Mouse (Mus musculus): ENCODE data around the gene Gm6401. TPM values are rescaled to one million over a fixed set of nuclear protein-coding genes. Genes with fewer than 3 reads are reported as not detected.
"Not testable (repeated sequence)": the region's sequence is repeated elsewhere in the genome, so short reads cannot be mapped to it uniquely, and the experiment has no call there.

Gene Gm6401
- not detected in 2 replicates for polyA plus RNA-seq (2014; fragmentation: Nextera tagmentation; extraction: Ambion mirVana)

DNA sequence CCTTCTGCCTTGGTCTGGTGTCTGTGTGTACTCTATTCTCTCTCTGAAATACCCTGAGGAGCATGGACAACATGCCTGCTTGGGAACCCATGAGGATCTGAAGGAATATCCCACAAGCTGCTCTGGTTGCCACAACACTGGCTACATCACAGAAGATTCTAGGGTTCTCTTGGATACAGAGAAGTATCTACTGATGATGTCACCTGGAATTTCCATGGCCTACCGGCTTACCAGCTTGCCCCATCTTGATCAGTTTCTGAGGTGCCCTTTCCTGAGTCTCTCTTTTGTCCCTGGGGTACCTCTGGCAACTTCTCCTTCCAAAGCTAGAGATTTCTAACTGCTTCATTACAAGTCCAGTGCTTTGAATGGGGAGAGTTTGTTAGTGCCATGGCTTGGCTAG, at the start of gene Gm6401:
Gene Gm6401 (minus strand): TSS at position 101 of the 400 bp plus-strand sequence.
- H3K4me3 ChIP-seq (ENCODE audit: low read depth, low read length); H3K27me3 ChIP-seq (ENCODE audit: control insufficient read depth, insufficient read depth, low read length); H3K4me2 ChIP-seq (ENCODE audit: low read depth); H3K4me1 ChIP-seq (ENCODE audit: control insufficient read depth, insufficient read depth, low read length); DNase-seq (ENCODE audit: low spot score); H3K9ac ChIP-seq (ENCODE audit: low read length); H3K9me3 ChIP-seq (ENCODE audit: control insufficient read depth, low read length); H3K36me3 ChIP-seq (ENCODE audit: control insufficient read depth, insufficient read depth, low read length); ATAC-seq (ENCODE audit: insufficient read depth, low FRiP score, low TSS enrichment); H3K27ac ChIP-seq (ENCODE audit: low read depth, low read length): not testable (repeated sequence)
- WGBS = 92% methylated on average over 1 of the region's 1 CpGs

DNA sequence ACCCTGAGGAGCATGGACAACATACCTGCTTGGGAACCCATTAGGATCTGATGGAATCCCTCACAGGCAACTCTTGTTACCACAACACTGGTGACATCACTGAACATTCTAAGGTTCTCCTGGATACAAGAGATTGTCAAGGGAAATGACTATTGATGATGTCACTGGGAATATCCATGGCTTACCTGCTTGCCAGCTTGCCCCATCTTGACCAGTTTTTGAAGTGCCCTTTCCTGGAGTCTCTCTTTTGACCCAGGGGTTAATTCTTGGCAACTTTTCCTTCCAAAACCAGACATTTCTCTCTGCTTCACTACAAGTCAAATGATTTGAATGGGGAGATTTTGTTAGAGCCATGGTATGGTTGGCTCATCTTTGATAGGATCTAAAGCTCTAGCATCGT, 15.5 kb upstream of the Gm6401 start, which contains the start of gene Gm3543:
Gene Gm3543 (minus strand): TSS at position 101 of the 400 bp plus-strand sequence.
- H3K27ac ChIP-seq (ENCODE audit: low read depth, low read length); H3K9ac ChIP-seq (ENCODE audit: low read length); DNase-seq (ENCODE audit: low spot score); ATAC-seq (ENCODE audit: insufficient read depth, low FRiP score, low TSS enrichment); H3K4me2 ChIP-seq (ENCODE audit: low read depth); H3K4me1 ChIP-seq (ENCODE audit: control insufficient read depth, insufficient read depth, low read length); H3K36me3 ChIP-seq (ENCODE audit: control insufficient read depth, insufficient read depth, low read length); H3K4me3 ChIP-seq (ENCODE audit: low read depth, low read length); H3K9me3 ChIP-seq (ENCODE audit: control insufficient read depth, low read length); H3K27me3 ChIP-seq (ENCODE audit: control insufficient read depth, insufficient read depth, low read length): not testable (repeated sequence)
- no CpG with 5 or more reads among the region's 1 CpGs for WGBS

DNA sequence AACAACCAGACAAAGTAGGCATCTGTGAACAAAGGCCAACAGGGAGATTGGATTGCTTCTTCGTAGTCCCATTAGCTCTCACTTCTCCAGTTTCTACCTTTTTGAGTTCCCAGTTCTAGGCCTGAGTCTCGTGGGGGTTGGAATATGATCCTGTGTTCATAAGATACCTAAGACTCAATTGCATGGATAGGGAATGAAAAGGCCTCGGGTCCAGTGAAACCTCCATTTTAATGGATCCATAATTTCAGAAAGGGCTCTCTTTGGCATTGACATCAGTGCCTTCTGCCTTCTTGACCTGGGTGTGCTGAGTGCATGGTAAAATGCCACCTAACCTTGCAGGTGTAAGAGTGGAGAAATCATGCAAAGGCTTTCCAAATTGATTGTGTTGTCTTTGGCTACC, 869 bp upstream of the Gm6401 start:
- not testable (repeated sequence) for ATAC-seq (ENCODE audit: insufficient read depth, low FRiP score, low TSS enrichment); H3K27ac ChIP-seq (ENCODE audit: low read depth, low read length); H3K36me3 ChIP-seq (ENCODE audit: control insufficient read depth, insufficient read depth, low read length); H3K4me1 ChIP-seq (ENCODE audit: control insufficient read depth, insufficient read depth, low read length); H3K27me3 ChIP-seq (ENCODE audit: control insufficient read depth, insufficient read depth, low read length); H3K9ac ChIP-seq (ENCODE audit: low read length); DNase-seq (ENCODE audit: low spot score); H3K9me3 ChIP-seq (ENCODE audit: control insufficient read depth, low read length); H3K4me2 ChIP-seq (ENCODE audit: low read depth); H3K4me3 ChIP-seq (ENCODE audit: low read depth, low read length)
- 69% methylated on average over 3 of the region's 3 CpGs for WGBS

DNA sequence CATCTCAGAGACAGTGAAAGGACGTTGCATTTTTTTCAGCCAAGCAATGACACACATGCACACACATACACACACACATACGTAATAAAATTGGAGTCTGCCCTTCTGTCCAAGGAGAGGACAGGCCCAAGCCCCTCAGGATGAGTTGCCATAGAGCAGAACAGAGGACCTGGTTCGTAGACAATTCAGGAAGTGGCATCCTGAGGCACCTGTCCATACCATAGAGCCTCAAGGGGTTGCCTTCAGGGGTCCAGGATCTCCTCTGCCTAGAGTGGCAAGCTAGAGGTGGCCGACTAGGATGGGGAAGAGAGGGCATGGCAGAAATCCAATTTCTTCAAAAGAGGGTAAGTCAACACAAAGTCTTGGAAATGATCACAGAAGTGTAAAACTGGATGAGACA, 3.6 kb downstream of the Gm6401 start:
- not testable (repeated sequence) for ATAC-seq (ENCODE audit: insufficient read depth, low FRiP score, low TSS enrichment); H3K27ac ChIP-seq (ENCODE audit: low read depth, low read length); H3K27me3 ChIP-seq (ENCODE audit: control insufficient read depth, insufficient read depth, low read length); DNase-seq (ENCODE audit: low spot score); H3K4me3 ChIP-seq (ENCODE audit: low read depth, low read length); H3K36me3 ChIP-seq (ENCODE audit: control insufficient read depth, insufficient read depth, low read length); H3K4me2 ChIP-seq (ENCODE audit: low read depth); H3K9me3 ChIP-seq (ENCODE audit: control insufficient read depth, low read length); H3K9ac ChIP-seq (ENCODE audit: low read length); H3K4me1 ChIP-seq (ENCODE audit: control insufficient read depth, insufficient read depth, low read length)
- 75% methylated on average over 4 of the region's 4 CpGs for WGBS

DNA sequence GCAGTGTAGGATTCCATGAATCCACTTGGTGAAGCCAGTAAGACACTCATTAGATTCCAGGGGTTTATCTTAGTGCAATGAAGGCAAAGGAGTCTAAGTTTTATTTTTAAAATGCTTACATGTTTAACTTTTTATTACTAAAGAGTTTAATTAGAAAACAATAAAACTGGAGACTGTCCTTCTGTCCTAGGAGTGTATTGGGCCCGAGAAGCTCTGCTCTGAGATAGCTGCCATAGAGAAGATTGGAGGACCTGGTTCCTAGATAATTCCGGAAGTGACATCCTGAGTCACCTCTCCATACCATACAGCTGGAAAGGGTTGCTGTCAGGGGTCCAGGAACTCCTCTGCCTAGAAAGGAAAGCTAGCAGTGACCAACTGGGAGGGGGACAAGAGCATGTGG, 24.0 kb downstream of the Gm6401 start, which contains the start of gene 1700024B05Rik:
Gene 1700024B05Rik (plus strand): TSS at position 301 of the 400 bp plus-strand sequence.
- not testable (repeated sequence) for H3K9me3 ChIP-seq (ENCODE audit: control insufficient read depth, low read length); H3K4me3 ChIP-seq (ENCODE audit: low read depth, low read length); H3K27me3 ChIP-seq (ENCODE audit: control insufficient read depth, insufficient read depth, low read length); DNase-seq (ENCODE audit: low spot score); H3K4me2 ChIP-seq (ENCODE audit: low read depth); ATAC-seq (ENCODE audit: insufficient read depth, low FRiP score, low TSS enrichment); H3K9ac ChIP-seq (ENCODE audit: low read length); H3K4me1 ChIP-seq (ENCODE audit: control insufficient read depth, insufficient read depth, low read length); H3K36me3 ChIP-seq (ENCODE audit: control insufficient read depth, insufficient read depth, low read length); H3K27ac ChIP-seq (ENCODE audit: low read depth, low read length)
- WGBS = 81% methylated on average over 1 of the region's 2 CpGs

DNA sequence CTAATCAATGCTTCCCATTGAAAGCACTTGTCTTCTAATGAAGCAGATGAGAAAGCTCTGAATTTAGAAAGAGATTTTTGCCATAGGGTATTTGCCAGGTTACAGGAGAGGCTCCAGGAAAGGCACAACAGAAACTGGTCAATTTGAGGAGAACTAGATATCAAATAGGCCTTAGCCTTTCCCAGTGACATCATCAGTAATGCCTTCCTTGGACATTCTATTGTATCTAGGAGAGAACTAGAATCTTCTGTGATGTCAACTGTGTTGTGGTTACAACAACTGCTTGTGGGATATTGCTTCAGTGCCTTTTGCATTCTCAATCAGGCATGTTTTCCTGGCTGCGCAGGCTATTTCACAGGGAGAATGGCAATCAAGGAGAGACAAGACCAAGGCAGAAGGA, 43.1 kb downstream of the Gm6401 start, which contains the start of gene 1700049E17Rik1:
Gene 1700049E17Rik1 (plus strand): TSS at position 301 of the 400 bp plus-strand sequence.
- ATAC-seq (ENCODE audit: insufficient read depth, low FRiP score, low TSS enrichment); H3K4me1 ChIP-seq (ENCODE audit: control insufficient read depth, insufficient read depth, low read length); H3K27me3 ChIP-seq (ENCODE audit: control insufficient read depth, insufficient read depth, low read length); DNase-seq (ENCODE audit: low spot score); H3K36me3 ChIP-seq (ENCODE audit: control insufficient read depth, insufficient read depth, low read length); H3K9ac ChIP-seq (ENCODE audit: low read length); H3K9me3 ChIP-seq (ENCODE audit: control insufficient read depth, low read length); H3K4me2 ChIP-seq (ENCODE audit: low read depth); H3K27ac ChIP-seq (ENCODE audit: low read depth, low read length); H3K4me3 ChIP-seq (ENCODE audit: low read depth, low read length): not testable (repeated sequence)
- WGBS = no CpG with 5 or more reads among the region's 1 CpGs

Other genes starting within 250 kb of the Gm6401 start
- gene Gm7929, start 217.3 kb downstream of the Gm6401 start, polyA plus RNA-seq (2014; fragmentation: Nextera tagmentation; extraction: Ambion mirVana) = not detected in 2 replicates
- not detected in 2 replicates for gene Gm47189, start 195.5 kb downstream of the Gm6401 start, polyA plus RNA-seq (2014; fragmentation: Nextera tagmentation; extraction: Ambion mirVana)
- gene Gm7980, start 60.6 kb downstream of the Gm6401 start, polyA plus RNA-seq (2014; fragmentation: Nextera tagmentation; extraction: Ambion mirVana) = not detected in 2 replicates
- gene 1700049E17Rik1, start 43.0 kb downstream of the Gm6401 start, polyA plus RNA-seq (2014; fragmentation: Nextera tagmentation; extraction: Ambion mirVana) = not detected in 2 replicates
- not detected in 2 replicates for gene 1700024B05Rik, start 23.9 kb downstream of the Gm6401 start, polyA plus RNA-seq (2014; fragmentation: Nextera tagmentation; extraction: Ambion mirVana)
- gene Gm3543, start 15.4 kb upstream of the Gm6401 start, polyA plus RNA-seq (2014; fragmentation: Nextera tagmentation; extraction: Ambion mirVana) = not detected in 2 replicates
- not detected in 2 replicates for gene Gm7951, start 149.4 kb upstream of the Gm6401 start, polyA plus RNA-seq (2014; fragmentation: Nextera tagmentation; extraction: Ambion mirVana)
- gene Gm17027, start 194.7 kb upstream of the Gm6401 start, polyA plus RNA-seq (2014; fragmentation: Nextera tagmentation; extraction: Ambion mirVana) = not detected in 2 replicates
- gene Gm3573, start 222.9 kb upstream of the Gm6401 start, polyA plus RNA-seq (2014; fragmentation: Nextera tagmentation; extraction: Ambion mirVana) = not detected in 2 replicates

Measured in neural tube, embryonic 11.5 days (tissue).